Mouse (Mus musculus) olfactory bulb, adult 2 months (tissue): ENCODE measurements around the gene Tmem161a.

ENCODE experiments used
- CTCF ChIP-seq: fragments of 200-500 bp; IDR thresholded peaks from 2 replicates; pipeline ENCODE4 v1.5.1; 2012; ENCODE audit warnings: low read depth, mild to moderate bottlenecking, low read length, moderate library complexity; ENCODE audit not compliant: insufficient read depth
- POLR2A ChIP-seq: fragments of 200-500 bp; IDR thresholded peaks from 2 replicates; pipeline ENCODE4 v1.6.1; 2012; ENCODE audit warnings: mild to moderate bottlenecking, low read depth, low read length, moderate library complexity; ENCODE audit not compliant: insufficient read depth

- TF ChIP-seq POLR2A (peak; percentile 90), CTCF (no peak)
Observed at GRCm38 (mm10) chr8:70212112-70213055, 40.2 kb downstream of the Tmem161a start, which contains the start of gene Slc25a42.
